Mouse (Mus musculus) telencephalon, adult 2 months (tissue): ENCODE data around the gene Agbl1.
"Not testable (repeated sequence)": the region's sequence is repeated elsewhere in the genome, so short reads cannot be mapped to it uniquely, and the experiment has no call there.

Source experiments
- DNase-seq: peaks from one replicate; pipeline ENCODE4 v3.0.0-alpha.2; 2011; ENCODE audit warnings: low read depth, low spot score

The Agbl1 gene

DNA sequence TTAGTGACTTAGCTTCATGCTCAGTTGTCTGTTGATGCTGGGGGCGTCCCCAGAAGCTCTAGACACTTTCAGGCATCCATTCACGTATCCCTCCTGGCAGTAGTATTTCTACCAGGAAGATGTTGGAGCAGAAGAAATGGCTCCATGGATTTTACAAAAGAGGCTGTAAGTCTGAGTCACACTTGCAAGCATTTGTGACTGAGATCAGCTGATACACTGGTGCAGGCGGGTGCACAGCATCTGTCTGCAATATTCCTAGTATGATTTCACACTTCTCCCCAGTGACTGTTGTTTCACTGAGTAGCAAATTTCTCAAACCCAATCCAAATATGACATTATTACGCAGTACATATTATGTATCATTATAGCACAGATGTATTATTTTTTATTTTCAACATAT lies 332.8 kb downstream of the Agbl1 start:
- DNase-seq: peak; percentile 19

DNA sequence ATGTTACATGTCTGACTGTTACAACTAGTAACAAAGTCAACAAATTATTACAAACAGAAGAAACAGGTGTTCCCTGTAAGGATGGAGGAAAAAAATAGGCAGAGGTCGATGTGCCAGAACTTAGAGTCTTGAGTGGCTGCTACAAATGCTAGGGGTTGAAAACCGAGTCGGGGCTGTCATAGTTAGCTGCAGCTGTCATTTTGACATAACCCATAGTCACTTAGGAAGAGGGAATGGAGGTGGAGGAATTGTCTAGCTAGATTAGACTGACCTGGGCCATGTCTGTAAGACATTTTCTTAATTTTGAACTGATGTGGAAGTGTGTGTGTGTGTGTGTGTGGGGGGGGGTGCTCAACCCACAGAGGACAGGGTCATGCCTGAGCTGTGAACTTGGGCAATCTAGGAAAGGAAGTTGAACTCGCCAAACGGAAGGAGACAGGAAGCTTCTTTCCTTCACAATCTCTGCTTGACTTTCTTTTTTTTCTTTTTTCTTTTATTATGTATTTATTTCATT lies 364.9 kb downstream of the Agbl1 start:
- DNase-seq: no peak

DNA sequence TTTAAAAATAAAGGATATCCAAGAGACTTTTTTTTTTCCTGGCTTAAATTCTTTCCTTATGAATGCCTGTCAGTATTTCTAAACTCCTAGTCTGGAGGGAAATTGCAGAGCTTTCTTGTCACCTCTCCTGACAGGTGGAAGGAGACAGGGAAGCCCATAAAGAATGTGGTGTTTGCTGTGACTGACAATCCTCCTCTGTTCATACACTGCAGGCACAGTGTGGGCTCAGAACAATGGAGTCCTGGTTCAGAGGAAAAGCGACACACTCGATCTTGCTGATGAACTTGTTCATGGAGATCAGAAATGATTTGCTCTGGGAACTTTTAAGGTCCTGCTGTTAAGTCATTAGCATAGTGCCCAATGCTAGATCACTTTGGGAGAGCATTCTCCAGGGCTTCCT lies 368.1 kb downstream of the Agbl1 start:
- DNase-seq: no peak

DNA sequence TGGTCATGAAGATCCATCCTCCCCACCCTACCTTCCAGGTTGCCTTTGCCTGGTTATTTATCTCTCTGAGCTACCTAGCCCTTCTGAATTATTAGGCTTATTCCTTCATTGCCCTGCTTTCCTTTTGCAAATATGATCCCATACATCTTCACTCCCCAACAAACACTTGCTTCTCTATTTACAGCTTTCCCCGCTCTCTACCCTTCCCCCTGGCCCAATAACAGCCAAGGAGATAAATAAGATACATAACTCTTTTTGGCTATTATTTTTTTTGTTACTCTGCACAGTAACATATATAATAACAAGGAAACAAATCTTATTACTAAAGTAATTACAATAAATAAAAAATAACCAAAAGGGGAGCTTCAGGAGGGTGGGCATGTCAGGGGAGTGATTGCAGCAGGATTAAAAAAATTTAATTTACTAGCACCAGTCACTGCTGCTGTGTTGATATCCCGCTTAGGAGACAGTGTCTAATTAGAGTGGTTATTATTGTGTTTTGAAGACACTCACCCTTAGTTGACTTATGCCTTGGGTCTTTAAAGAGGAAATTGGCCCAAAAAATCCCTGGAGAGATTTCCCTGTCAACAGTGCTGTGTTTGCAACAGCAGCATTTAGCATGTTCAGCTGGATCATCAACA lies 370.5 kb downstream of the Agbl1 start:
- no peak for DNase-seq

DNA sequence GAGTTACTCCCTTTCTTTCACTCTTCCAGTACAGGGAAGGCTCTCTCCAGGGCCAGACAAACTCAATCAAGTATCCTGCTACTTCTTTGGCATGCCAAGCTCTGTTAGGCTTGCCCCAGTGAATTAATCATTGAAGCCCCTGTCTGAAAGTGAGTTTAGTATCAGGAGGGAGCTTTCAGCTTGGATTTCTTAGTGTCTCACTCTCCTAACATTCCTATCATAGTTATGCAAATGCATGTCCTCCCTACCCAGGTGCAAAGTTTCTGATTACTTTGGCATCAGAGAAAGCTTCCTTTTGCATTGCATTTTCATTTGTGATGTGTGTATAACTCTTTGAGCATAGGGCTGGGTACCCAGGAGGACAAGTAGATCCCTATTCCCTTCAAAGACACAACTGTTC lies 399.8 kb downstream of the Agbl1 start:
- DNase-seq: no peak

DNA sequence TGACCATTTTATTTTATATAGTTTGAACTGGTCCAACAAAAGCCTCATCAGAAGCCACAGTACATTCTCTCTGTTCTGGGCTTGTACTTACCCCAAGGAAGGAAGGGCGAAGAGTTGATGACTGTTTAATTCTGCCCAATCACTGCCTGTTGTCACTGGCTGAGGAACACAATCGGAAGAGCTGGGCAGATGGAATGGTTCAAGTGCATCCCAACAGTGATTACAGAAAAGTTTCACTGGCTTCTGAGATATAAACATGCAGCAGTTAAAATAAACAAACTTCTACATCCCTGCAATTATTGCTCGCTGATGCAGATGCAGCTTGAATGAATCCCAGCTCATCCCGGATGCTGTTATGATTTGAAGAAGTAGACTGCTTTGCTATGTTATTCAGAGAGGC lies 421.3 kb downstream of the Agbl1 start:
- DNase-seq: no peak

DNA sequence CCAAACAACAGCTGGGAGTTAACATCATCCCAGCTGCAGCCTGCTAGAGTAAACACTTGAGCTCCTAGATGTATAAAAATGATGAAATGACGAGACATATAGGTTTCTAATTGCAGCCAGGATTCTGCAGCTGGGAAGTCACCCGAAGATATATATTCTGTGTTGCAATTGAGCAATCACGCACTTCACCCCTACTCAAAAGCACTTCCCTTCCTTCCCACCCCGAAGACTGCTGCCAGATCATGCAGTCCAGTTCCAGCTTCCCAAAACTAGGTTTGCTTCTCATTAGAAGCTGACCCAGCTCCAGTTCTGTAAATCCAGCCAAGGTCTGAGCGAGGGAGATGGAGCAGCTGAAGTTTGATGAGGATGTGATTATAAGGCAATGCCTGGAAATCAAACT lies 431.4 kb downstream of the Agbl1 start:
- DNase-seq: no peak

DNA sequence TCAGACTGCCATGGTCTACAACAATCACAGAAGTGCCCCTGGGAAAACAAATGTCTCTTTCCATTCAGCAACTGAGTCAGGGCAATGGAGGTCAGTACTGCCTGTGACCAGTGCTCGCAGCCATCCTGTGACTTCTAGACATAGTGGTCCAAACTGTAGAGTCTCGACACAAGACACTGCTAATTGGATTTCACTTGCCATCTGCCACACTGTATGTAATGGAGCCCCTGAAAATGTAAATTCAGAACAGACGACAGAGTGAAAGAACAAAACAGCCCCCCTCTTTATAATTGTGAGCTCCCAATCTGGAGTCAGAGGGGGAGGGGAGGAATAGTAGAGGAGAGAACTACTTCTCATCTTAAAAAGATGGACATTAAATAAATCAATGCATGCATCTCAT lies 445.2 kb downstream of the Agbl1 start:
- no peak for DNase-seq

DNA sequence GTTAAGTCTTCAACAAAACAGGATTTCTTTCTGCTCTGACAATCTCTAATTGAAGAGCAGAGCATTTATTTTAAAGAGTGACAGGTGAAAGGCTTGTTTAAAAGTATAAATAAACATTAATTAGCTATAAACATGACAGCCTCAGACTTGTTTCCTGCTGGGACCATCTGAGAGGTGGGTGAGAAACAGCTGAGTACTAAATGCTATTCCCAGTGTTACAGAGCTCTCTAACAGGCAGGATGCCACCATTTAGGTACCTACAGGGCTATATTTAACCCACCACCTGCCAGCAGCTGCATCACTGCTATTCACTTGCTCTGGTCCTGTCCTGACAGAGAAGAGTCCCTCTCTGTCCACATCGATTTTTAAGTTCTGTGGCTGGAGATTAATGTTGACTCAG lies 471.5 kb downstream of the Agbl1 start:
- DNase-seq: peak; percentile 19

DNA sequence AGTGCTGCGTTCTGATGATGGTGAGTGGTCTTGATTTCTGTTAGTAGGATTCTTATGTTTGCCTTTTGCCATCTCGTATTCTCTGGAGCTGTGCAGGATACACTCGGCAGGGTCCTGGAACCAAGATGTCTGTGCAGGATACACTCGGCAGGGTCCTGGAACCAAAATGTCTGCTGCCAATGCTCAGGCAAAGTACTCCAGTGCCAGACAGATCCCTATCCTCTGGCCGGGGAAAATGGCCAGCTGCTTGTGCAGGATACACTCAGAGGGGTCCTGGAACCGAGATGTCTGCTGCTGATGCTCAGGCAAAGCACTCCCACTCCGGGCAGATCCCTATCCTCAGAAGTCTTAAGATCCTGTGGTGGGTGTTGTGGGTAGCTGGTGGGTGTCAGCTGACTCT lies 502.5 kb downstream of the Agbl1 start:
- not testable (repeated sequence) for DNase-seq

DNA sequence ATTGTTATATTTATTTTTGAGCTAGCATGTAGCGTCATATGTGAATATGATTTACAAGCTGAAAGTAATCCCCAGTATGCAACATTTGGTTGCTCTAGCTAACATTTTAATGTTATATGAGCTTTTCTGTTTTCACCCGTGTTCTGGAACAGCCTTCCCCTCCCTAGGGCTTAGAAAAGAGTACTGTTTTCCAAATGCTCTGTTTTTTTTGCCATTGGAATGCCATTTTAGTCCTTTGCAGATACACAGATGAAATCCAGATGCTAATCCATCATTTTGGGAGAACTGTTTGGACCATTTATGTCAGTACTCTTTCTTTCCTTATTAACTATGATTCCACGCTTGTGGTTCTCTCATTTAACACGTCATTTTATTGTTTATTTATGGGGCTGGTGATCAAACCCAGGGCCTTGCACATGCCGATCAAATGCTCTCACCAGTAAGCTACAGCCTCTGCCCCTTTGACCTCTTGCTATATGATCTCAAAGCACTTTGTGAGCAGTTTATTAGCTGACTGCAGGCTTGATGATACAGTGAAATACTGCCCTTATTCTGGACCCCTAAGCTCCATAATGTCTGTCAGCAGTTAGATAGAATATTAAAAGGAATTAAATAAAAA lies 547.7 kb downstream of the Agbl1 start:
- DNase-seq: no peak

DNA sequence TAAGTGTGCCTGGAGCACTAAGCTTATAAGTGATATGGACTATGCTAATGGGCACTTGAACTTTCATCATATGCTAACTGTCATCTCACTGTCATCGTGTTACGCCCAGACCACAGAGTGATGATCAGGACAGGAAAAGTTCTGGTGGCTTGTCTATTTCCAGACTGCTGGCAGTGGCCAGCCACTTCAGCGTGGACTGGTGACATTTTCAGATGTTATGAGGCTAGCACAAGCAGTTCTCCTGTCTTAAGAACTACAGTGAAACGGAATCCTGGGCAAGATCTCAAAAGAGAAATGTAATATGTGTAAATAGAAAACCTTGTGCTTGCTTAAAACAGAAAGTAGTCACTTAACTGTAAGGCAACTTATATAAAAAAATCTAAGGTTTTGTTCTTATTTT lies 550.8 kb downstream of the Agbl1 start:
- DNase-seq: no peak

DNA sequence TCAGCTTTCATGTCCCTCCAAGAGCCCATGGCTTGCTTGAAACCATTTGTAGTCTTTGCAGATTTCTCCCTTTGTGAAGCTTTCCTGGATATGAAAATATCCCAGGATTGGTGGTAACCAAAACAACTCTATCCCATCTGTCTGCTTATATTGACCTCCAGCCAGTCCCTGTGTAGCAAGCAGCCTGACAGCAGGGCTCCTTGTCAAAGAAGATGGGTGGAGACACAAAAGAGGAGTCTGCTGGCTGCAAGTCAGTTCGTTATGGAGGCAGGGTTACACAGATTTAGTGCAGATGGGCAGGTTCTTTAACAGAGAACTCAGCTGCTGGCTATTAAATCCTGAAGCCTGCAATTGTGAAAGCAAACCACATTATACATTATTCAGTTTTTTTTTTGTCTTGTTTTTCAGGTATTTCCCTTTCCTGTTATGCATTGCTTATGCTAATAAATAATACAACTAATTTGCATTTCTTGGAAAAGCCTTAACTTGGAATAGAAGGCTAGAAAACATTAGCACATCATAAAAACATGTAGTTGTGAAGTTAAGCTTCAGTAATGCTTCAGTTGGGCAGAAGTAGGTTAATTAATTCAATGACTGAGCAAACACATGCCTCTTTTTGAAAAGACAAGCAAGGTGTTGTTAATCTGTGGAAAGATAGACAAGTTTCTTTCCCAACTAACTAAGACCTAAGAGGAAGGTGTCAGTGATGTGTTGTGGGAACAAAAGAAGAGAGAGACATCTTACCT lies 559.0 kb downstream of the Agbl1 start:
- no peak for DNase-seq

DNA sequence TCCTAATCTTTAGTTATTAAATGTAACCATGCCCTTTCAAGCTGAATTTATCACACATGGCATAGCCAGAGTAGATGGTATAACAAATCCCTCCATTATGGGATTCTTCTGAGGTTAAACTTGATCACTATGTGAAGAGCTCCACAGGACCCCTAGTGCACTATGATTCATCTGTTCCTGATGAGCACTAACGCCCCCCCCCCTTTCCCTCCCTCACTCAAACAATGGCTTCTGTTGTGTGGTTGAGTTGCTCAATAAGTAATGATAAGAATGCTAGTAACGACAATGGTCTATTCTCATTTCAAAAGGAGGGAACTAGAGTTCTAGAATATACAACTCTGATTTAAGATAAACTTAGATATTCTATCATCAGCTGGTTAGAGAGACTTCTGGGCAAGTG lies 560.4 kb downstream of the Agbl1 start:
- DNase-seq: no peak

DNA sequence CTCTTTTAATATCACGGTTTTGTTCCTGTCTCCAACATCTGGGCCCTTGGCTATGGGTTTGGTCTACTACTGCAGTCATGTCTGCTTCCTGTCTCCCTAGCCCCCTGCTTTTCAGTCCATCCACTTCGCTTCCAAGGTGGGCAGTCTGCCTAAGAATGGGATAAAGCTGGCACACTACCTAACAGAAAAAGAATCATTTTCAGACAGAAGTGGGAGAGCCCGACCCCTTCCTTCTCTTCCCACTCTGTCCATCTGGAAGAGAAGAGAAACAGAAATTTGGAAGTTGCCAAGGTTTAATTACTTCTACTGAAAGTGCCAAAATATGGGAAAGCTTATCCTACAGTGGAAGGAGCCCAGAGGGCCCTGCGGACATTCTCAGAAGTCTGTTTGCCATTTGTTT lies 561.6 kb downstream of the Agbl1 start:
- DNase-seq: peak; percentile 19

DNA sequence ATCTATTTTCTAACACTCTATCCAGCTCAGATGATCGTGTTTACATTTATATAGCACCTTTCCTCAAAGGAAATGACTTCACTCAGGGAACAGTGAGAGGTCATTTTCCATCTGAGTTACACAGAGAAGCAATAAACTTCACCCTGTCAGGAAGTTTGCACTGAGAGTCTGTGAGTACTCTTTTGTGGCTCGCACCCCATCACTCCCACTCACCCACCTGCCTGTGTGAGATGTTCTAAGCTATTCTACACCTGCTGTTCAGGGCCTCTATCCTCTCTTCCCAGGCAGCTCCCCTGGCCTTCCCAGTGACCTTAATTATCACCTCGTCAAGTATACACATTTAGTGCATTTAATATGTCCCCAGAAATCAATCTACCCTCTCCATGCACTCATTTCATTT lies 580.3 kb downstream of the Agbl1 start:
- DNase-seq: no peak

DNA sequence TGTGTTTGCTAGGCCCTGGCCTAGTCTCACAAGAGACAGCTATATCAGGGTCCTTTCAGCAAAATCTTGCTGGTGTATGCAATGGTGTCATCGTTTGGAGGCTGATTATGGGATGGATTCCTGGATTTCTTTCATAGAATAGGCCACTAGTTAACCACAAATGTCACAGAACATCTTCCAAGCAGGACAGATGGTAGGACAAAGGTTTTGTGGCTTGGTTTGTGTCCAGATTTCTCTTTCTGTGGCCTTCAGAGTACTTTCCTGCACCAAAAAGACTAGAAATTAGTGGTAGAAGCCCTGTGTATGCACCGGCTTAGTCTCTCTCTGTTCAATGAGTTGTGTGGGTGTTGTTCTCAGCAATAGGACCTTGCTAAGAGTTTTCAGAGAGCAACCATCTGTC lies 590.9 kb downstream of the Agbl1 start:
- DNase-seq: no peak

DNA sequence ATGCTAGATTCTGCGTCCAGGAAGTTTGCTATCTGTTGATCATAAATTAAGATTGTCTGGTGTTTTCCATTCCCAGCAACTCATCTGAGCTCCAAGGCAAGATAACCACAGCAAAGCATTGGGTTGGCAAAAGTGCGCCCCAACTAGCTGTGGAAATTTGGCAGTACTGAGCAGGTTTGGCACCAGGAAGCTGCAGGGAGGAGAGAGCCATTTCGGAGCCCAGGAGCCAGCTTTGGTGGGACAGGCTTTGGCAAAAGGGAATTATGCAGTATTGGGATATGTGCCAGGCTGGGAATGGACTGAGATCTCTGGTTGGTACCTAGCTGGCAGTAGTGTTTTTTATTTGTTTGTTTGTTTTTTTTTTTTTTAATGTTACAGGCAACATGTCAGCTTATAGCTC lies 612.5 kb downstream of the Agbl1 start:
- DNase-seq: no peak

DNA sequence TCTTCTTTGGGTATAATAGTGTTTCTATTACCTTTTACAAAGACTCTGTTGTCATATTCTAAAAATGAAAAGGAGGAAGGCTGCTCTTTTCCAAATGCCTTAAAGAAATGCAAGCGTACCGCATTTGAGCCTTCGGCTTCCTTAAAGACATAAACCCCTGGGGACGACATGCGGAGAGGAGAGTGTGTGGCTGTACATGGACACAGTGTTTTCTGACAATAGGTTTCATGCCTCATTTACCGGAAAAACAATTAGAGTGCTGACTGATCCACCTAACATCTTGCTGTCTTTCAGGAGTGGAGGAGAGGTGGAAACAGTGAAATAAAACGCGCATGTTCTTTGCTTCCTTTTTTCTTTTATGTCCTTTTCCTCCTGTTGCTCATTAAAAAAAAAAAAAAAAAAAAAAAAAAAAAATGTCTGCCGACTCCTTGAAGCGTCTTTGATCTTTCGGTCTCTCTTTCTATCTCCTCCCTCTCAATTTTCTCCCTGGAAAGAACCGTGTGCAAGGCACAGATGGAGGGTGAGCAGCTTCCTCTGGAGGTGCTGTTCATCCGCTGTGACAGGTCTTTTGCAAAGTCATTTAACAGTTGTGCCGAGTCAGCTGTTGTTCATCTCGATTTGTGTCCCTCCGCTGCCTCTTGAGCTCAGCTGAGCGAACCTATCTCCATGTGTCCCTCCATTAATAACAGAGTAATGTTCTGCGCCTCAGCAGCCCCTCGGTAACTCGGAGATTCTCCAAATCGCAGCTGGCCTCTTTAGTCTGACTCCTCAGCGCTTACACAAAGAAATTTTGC lies 659.9 kb downstream of the Agbl1 start:
- DNase-seq: peak; percentile 17

DNA sequence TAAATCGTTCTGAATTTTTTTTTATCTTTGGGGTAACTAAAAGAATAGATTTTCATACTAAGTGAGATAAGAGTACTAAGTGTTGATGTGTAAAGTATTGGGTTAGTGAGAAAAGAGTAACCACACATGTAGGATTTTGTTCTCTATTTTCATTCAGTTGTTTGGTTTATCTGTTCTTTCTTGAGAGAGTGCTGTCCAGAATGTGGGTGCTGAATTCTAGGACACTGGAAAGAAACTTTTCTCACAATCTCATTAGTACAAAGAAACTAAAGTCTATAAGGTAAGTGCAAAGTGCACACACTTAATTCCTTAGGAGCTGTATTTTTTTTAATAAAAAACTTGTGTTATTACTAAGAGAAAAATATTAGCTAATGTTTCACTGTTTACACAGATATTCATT lies 674.4 kb downstream of the Agbl1 start:
- no peak for DNase-seq

DNA sequence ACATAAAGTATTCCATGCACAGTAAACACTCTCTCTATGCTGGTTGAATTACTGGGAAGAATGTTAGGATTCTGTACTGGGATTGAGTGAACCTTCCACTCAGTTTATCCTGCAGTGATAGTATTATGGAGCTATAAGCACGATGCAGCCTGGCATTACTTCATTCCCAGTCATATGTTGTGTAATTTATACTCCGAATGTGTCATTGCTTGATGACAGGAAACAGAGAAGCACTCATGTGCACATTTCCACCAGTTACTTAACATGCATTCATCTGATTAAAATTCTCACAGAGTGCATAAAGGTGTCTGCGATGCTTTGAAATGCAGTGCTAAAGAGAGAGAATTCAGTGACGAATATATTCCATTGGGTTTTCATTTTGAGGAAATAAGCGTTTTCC lies 682.0 kb downstream of the Agbl1 start:
- DNase-seq: no peak

DNA sequence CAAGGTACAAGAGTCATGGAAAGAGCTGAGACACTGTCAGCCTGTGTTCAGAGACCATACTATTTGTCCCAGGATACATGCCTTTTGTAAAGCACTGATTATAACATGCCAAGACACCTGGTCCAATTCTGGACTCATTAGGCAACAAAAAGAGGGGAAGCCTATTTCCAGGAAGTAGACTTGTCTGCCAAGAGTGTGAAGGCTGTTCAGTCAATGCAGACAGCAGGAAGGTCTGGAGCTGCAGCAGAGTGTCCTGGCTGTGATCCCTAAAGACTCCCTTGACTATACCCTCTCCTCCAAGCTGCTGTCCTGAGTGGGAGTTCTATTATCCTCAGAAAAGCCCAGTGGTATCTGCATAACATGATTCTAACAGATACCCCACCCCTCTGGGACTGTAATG lies 689.2 kb downstream of the Agbl1 start:
- no peak for DNase-seq
